Mouse (Mus musculus) MEL (cell line): ENCODE results near the gene Srgap2. TPM values are rescaled to one million over a fixed set of nuclear protein-coding genes. Genes with fewer than 3 reads are reported as not detected.

ENCODE experiments used
- DNase-seq: peaks from one replicate; pipeline ENCODE4 v3.0.0; 2011; ENCODE audit warnings: low read depth, low spot score
- H3K27ac ChIP-seq: 2 replicates; pipeline ENCODE4 v1.5.1; 2012; ENCODE audit warnings: low read depth, mild to moderate bottlenecking, control low read depth, low read length, moderate library complexity; ENCODE audit not compliant: control insufficient read depth
- H3K27me3 ChIP-seq, 2 experiments: fragments of 150-350 bp in 1 of 2; sonication (generic) in 1 of 2; 2 replicates each; pipeline ENCODE4 v1.6.1; 2012; ENCODE audit warnings: low read length in 2 of 2, mild to moderate bottlenecking in 2 of 2, improper control_type of control experiment in 1 of 2, moderate library complexity in 1 of 2; ENCODE audit not compliant: insufficient read depth in 2 of 2, control insufficient read depth in 1 of 2
- H3K36me3 ChIP-seq, 2 experiments: 2 replicates each; pipeline ENCODE4 v1.6.1; 2012 to 2014; ENCODE audit warnings: low read length in 2 of 2, improper control_type of control experiment in 1 of 2, inconsistent platforms in 1 of 2, mild to moderate bottlenecking in 1 of 2; ENCODE audit not compliant: insufficient read depth in 2 of 2, control insufficient read depth in 1 of 2
- H3K4me1 ChIP-seq, 2 experiments: fragments of 150-350 bp in 1 of 2; sonication (generic) in 1 of 2; 2 replicates each; pipeline ENCODE4 v1.6.1; 2012; ENCODE audit warnings: low read length in 2 of 2, improper control_type of control experiment in 1 of 2, mild to moderate bottlenecking in 1 of 2; ENCODE audit not compliant: insufficient read depth in 2 of 2, control insufficient read depth in 1 of 2
- H3K4me3 ChIP-seq, 2 experiments: fragments of 150-350 bp in 1 of 2; sonication (generic) in 1 of 2; 2 replicates each; pipeline ENCODE4 v1.5.1; 2012; ENCODE audit warnings: low read depth in 2 of 2, low read length in 2 of 2, mild to moderate bottlenecking in 2 of 2, moderate library complexity in 2 of 2, control low read depth in 1 of 2, improper control_type of control experiment in 1 of 2; ENCODE audit not compliant: control insufficient read depth in 1 of 2, insufficient read depth in 1 of 2
- H3K79me2 ChIP-seq: 2 replicates; pipeline ENCODE4 v1.6.1; 2012; ENCODE audit warnings: mild to moderate bottlenecking, low read length, moderate library complexity; ENCODE audit not compliant: control insufficient read depth, poor library complexity, insufficient read depth
- H3K9ac ChIP-seq: 2 replicates; pipeline ENCODE4 v1.6.1; 2012; ENCODE audit warnings: low read depth, mild to moderate bottlenecking, control low read depth, low read length, moderate library complexity; ENCODE audit not compliant: control insufficient read depth, poor library complexity, severe bottlenecking
- H3K9me3 ChIP-seq: fragments of 150-350 bp; sonication (generic); replicated peaks from 2 replicates; pipeline ENCODE4 v1.6.1; 2012; ENCODE audit warnings: mild to moderate bottlenecking, low read length, improper control_type of control experiment, moderate library complexity; ENCODE audit not compliant: insufficient read depth
- BHLHE40 ChIP-seq: IDR thresholded peaks from 2 replicates; pipeline ENCODE4 v1.6.1; 2012; ENCODE audit warnings: low read depth, mild to moderate bottlenecking, inconsistent platforms, low read length, improper control_type of control experiment, borderline replicate concordance
- CHD1 ChIP-seq: IDR thresholded peaks from 2 replicates; pipeline ENCODE4 v1.6.1; 2012; ENCODE audit warnings: low read depth, mild to moderate bottlenecking, inconsistent platforms, low read length, improper control_type of control experiment
- CHD2 ChIP-seq: IDR thresholded peaks from 2 replicates; pipeline ENCODE4 v1.6.1; 2011; ENCODE audit warnings: low read length, improper control_type of control experiment
- ELF1 ChIP-seq: IDR thresholded peaks from 2 replicates; pipeline ENCODE4 v1.6.1; 2014; ENCODE audit warnings: low read depth, mild to moderate bottlenecking, inconsistent platforms, low read length, improper control_type of control experiment, moderate library complexity
- EP300 ChIP-seq, 2 experiments: IDR thresholded peaks; 2 replicates each; pipeline ENCODE4 v1.6.1; 2011; ENCODE audit warnings: improper control_type of control experiment in 2 of 2, low read length in 2 of 2, low read depth in 1 of 2, mild to moderate bottlenecking in 1 of 2
- GATA1 ChIP-seq: IDR thresholded peaks from 2 replicates; pipeline ENCODE4 v1.6.1; 2011; ENCODE audit warnings: low read depth, low read length, improper control_type of control experiment
- JUND ChIP-seq: IDR thresholded peaks from 2 replicates; pipeline ENCODE4 v1.6.1; 2011; ENCODE audit warnings: low read depth, mild to moderate bottlenecking, improper control_type of control experiment, low read length
- KAT2A ChIP-seq: conservative IDR thresholded peaks from 2 replicates; pipeline ENCODE4 v1.6.1; 2012; ENCODE audit warnings: low read depth, low read length, improper control_type of control experiment, inconsistent platforms
- MAFK ChIP-seq: IDR thresholded peaks from 2 replicates; pipeline ENCODE4 v1.6.1; 2011; ENCODE audit warnings: low read depth, mild to moderate bottlenecking, low read length, improper control_type of control experiment, borderline replicate concordance
- MAZ ChIP-seq: IDR thresholded peaks from 2 replicates; pipeline ENCODE4 v1.6.1; 2012; ENCODE audit warnings: low read depth, mild to moderate bottlenecking, inconsistent platforms, low read length, improper control_type of control experiment
- MEF2A ChIP-seq: IDR thresholded peaks from 2 replicates; pipeline ENCODE4 v1.6.1; 2014; ENCODE audit warnings: low read depth, mild to moderate bottlenecking, inconsistent platforms, low read length, improper control_type of control experiment; ENCODE audit not compliant: poor library complexity, insufficient replicate concordance, severe bottlenecking; ENCODE audit errors: extremely low read depth
- MXI1 ChIP-seq: IDR thresholded peaks from 2 replicates; pipeline ENCODE4 v1.6.1; 2011; ENCODE audit warnings: mild to moderate bottlenecking, low read depth, low read length, improper control_type of control experiment
- MYB ChIP-seq: IDR thresholded peaks from 2 replicates; pipeline ENCODE4 v1.6.1; 2011; ENCODE audit warnings: mild to moderate bottlenecking, low read depth, low read length, improper control_type of control experiment
- MYC ChIP-seq: IDR thresholded peaks from 2 replicates; pipeline ENCODE4 v1.6.1; 2011; ENCODE audit warnings: low read depth, mild to moderate bottlenecking, low read length, improper control_type of control experiment, moderate library complexity
- POLR2A ChIP-seq, 2 experiments: IDR thresholded peaks; 2 replicates each; pipeline ENCODE4 v1.6.1; 2011 to 2012; ENCODE audit warnings: low read length in 2 of 2, mild to moderate bottlenecking in 2 of 2, control low read depth in 1 of 2, improper control_type of control experiment in 1 of 2, low read depth in 1 of 2, moderate library complexity in 1 of 2; ENCODE audit not compliant: control insufficient read depth in 1 of 2, insufficient read depth in 1 of 2, poor library complexity in 1 of 2
- RAD21 ChIP-seq: IDR thresholded peaks from 2 replicates; pipeline ENCODE4 v1.6.1; 2011; ENCODE audit warnings: mild to moderate bottlenecking, low read depth, low read length, improper control_type of control experiment
- SIN3A ChIP-seq: IDR thresholded peaks from 2 replicates; pipeline ENCODE4 v1.6.1; 2012; ENCODE audit warnings: low read length, improper control_type of control experiment, inconsistent platforms
- SMC3 ChIP-seq: IDR thresholded peaks from 2 replicates; pipeline ENCODE4 v1.6.1; 2011; ENCODE audit warnings: low read depth, low read length, improper control_type of control experiment
- TCF12 ChIP-seq: IDR thresholded peaks from 2 replicates; pipeline ENCODE4 v1.6.1; 2014; ENCODE audit warnings: low read depth, mild to moderate bottlenecking, inconsistent platforms, low read length, improper control_type of control experiment, moderate library complexity
- ZC3H11A ChIP-seq: IDR thresholded peaks from 2 replicates; pipeline ENCODE4 v1.6.1; 2012; ENCODE audit warnings: low read depth, mild to moderate bottlenecking, inconsistent platforms, low read length, improper control_type of control experiment
- polyA plus RNA-seq, 2 experiments: library from polyadenylated mRNA; stranded (reverse) in 1 of 2; unstranded in 1 of 2; fragments of >175 nt in 1 of 2; fragments of >200 nt in 1 of 2; gene quantifications; 2 replicates each; pipeline versions ENCODE4 v1.2.1 to v1.2.4; 2012; ENCODE audit warnings: low replicate concordance in 2 of 2, low read depth in 1 of 2; ENCODE audit not compliant: insufficient read length in 2 of 2, insufficient read depth in 1 of 2, missing spikeins in 1 of 2
- total RNA-seq: library from RNA; depleted of rRNA; stranded (reverse); fragments of 300-350 nt; gene quantifications from 2 replicates; pipeline ENCODE4 v1.2.3, GENCODE M21; 2012

Srgap2 gene
- total and polyA plus RNA-seq, 3 experiments: 9.0 to 25.3 TPM; not detected in 1

- Histone ChIP-seq H3K9ac (no peak overlapping the region), H3K27me3 (no peaks in the 10 kb centered on the region), H3K27ac (no peak overlapping the region), H3K9me3 (no peaks in the 10 kb centered on the region), H3K4me3 (no peak overlapping the region), H3K79me2 (no peaks in the 10 kb centered on the region), H3K4me1 (no peaks in the 10 kb centered on the region), H3K36me3 (peaks cover 0 to 3% of the 10 kb centered on the region in 2 experiments; a peak in 2 of 4 replicates)
- no peak for TF ChIP-seq SIN3A
- TF ChIP-seq POLR2A (IDR thresholded peaks at IDR 0.05; ENCODE audit: control insufficient read depth in 1 of 2, insufficient read depth in 1 of 2, low read depth in 1 of 2, low read length in 2 of 2, poor library complexity in 1 of 2): no peak
- TF ChIP-seq GATA1: no peak
- DNase-seq: no peak
Measured at GRCm38 (mm10) chr1:131298171-131298570, 229.0 kb downstream of the Srgap2 start.

- no peaks in the 10 kb centered on the region for H3K79me2 ChIP-seq
- no peak overlapping the region for H3K9ac ChIP-seq
- no peaks in the 10 kb centered on the region for H3K27me3 ChIP-seq
- H3K27ac ChIP-seq: no peak overlapping the region
- no peak for TF ChIP-seq SIN3A
- TF ChIP-seq BHLHE40: no peak
- no peak for TF ChIP-seq RAD21
- no peak for TF ChIP-seq ELF1
- TF ChIP-seq KAT2A: no peak
- TF ChIP-seq MYB: no peak
- no peak for TF ChIP-seq MAZ
- no peak for TF ChIP-seq GATA1
- TF ChIP-seq JUND: no peak
- TF ChIP-seq CHD2: no peak
- TF ChIP-seq CHD1: no peak
- no peak for TF ChIP-seq MYC
- no peak for TF ChIP-seq MXI1
- TF ChIP-seq TCF12: no peak
- no peak for TF ChIP-seq POLR2A (IDR thresholded peaks at IDR 0.05; ENCODE audit: control insufficient read depth in 1 of 2, insufficient read depth in 1 of 2, low read depth in 1 of 2, low read length in 2 of 2, poor library complexity in 1 of 2)
- no peak for TF ChIP-seq SMC3
- TF ChIP-seq EP300 (IDR thresholded peaks at IDR 0.05; ENCODE audit: low read depth in 1 of 2, low read length in 2 of 2): no peak
- no peak for TF ChIP-seq ZC3H11A
- no peak for TF ChIP-seq MAFK
- no peak for TF ChIP-seq MEF2A
- H3K36me3 ChIP-seq: peaks cover 0 to 3% of the 10 kb centered on the region in 2 experiments; a peak in 2 of 4 replicates
- no peaks in the 10 kb centered on the region for H3K9me3 ChIP-seq
- H3K4me3 ChIP-seq: no peak overlapping the region
- no peaks in the 10 kb centered on the region for H3K4me1 ChIP-seq
- DNase-seq: no peak
Measured at GRCm38 (mm10) chr1:131296726-131297125, 230.4 kb downstream of the Srgap2 start.
